Mouse (Mus musculus) ES-E14 (cell line): Measurements from ENCODE around the gene Wdr70.

Source experiments
- CHD2 ChIP-seq: IDR thresholded peaks from 2 replicates; pipeline ENCODE4 v1.6.1; 2014; ENCODE audit warnings: mild to moderate bottlenecking, low read depth, low read length, inconsistent platforms
- MAFK ChIP-seq: IDR thresholded peaks from 2 replicates; pipeline ENCODE4 v1.6.1; 2014; ENCODE audit warnings: mild to moderate bottlenecking, low read depth, low read length, inconsistent platforms; ENCODE audit not compliant: insufficient read depth
- ZNF384 ChIP-seq: IDR thresholded peaks from 2 replicates; pipeline ENCODE4 v1.6.1; 2012; ENCODE audit warnings: low read depth, low read length, inconsistent platforms

GRCm38 (mm10) chr15:8088715-8089114 is 10.3 kb downstream of the Wdr70 start:
- no peak for TF ChIP-seq ZNF384
- TF ChIP-seq MAFK, result no peak
- no peak for TF ChIP-seq CHD2
